Mouse (Mus musculus) thymus, postnatal 10 days (tissue): ENCODE results near the gene Rpl5.

Experiments used
- DNase-seq, 2 experiments: peaks; one replicate each; pipeline ENCODE4 v3.0.0; 2021; ENCODE audit warnings: low spot score in 2 of 2

The Rpl5 gene

GRCm38 (mm10) chr5:107941222-107941621 lies 40.9 kb downstream of the Rpl5 start:
- DNase-seq, result no peak

DNA sequence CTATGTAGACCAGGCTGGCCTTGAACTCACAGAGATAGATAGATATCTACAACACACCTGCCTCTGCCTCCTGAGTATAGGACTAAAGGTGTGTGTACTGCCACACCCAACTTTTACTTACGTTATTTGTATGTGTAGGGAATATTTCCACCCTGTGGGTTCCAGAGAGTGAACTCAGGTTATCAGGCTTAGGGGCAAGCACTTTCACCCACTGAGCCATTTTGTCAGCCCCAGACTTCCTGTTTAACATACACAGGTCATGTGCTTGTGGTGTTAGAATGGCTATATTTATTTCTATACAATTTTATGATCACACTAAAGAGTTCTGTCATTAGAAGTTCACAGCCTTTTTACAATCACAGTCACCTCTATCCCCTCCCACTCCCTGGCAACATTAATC lies 42.6 kb downstream of the Rpl5 start:
- DNase-seq, result no peak

DNA sequence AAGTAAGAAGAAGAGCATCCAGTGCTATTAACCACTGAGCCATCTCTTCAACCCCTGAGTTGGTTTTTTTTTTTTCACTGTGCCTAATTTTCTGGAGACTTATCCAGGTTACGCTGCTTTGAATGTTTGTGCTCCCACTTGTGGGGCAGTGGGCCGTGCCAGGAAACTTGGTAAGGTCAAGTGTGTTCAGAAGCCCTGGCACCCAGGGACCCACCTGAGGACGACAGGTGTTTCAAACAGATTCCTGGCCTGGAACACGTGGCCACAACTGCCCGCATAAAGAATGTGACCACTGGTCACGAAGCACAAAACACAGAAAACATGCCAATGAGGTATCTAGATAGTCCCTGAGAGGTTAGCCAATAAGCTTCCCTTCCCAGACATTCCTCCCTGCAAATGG lies 43.2 kb downstream of the Rpl5 start:
- no peak for DNase-seq

DNA sequence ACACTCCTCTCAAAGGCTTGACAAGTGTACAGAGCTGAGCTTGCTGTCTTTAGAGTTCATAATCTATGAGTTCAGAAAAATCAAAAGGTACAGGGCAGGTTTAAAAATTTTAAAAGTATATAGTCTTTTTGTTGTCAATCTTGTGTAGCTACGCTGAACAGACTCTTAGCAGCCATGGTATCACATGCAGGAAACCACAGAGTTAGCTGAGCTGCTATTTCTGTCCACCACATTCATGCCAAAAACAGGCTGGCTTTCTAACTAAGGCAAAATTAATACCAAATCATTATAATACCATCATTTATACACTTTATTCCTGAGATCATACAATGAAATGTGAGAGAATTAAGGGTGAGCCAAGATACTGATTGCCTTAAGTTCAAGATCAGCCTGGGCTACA lies 46.2 kb downstream of the Rpl5 start:
- no peak for DNase-seq

GRCm38 (mm10) chr5:107947548-107947947 lies 47.2 kb downstream of the Rpl5 start:
- DNase-seq, result no peak

DNA sequence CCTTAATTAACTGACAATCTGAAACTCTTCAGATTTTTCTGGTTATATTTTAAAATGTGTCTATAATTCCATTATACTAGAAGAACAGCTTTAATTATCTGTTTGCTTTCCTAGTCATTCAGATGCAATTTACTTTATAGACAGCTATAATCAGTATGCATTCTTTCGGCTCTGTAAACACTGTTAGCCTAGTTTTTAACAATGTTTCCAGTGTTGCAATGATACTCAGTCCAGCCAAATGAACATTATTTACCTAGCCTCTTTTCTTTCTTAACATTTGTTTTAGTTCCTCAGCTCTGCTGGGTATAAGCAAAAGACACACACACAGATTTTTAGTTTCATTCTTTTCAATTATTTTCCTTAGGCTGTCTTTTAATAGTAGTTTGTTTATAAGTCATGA lies 48.6 kb downstream of the Rpl5 start:
- no peak for DNase-seq

GRCm38 (mm10) chr5:107949607-107950006 lies 49.3 kb downstream of the Rpl5 start:
- DNase-seq, result no peak

- no peak for DNase-seq
Observed at GRCm38 (mm10) chr5:107950643-107951042, 50.3 kb downstream of the Rpl5 start.
